Mouse (Mus musculus): Measurements from ENCODE around the gene Cox19.

DNA sequence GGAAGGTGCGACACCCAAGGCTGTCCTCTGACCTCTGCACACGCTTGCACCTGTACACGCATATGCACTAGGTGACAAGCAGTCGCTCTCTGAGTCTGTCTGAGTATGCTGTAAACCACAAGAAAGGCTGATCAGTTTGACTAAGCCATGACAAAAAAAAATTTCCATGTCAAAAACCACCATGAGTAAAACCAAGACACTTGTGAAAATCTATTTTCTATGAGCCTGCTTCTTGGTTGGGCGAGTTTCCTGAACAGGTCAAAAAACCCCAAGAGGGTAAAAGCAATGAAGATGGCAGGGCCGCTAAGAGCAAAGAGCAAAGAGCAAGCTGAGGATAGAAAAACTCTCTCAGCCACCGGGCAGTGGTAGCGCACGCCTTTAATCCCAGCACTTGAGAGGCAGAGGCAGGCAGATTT is 47.6 kb downstream of the Cox19 start:
- TF ChIP-seq CTCF (IDR thresholded peaks at IDR 0.05; ENCODE audit: control insufficient read depth, insufficient read depth, insufficient read length) (no peak), MYOG (IDR thresholded peaks at IDR 0.05; ENCODE audit: control insufficient read depth, extremely low read depth, insufficient read length) (no peak), CEBPB (IDR thresholded peaks at IDR 0.05; ENCODE audit: low read depth) (no peak), MAX (IDR thresholded peaks at IDR 0.05) (no peak), USF1 (IDR thresholded peaks at IDR 0.05; ENCODE audit: low read depth) (no peak), MYOD1 (IDR thresholded peaks at IDR 0.05; ENCODE audit: control insufficient read depth, insufficient read length, low read depth) (no peak), FOSL1 (IDR thresholded peaks at IDR 0.05; ENCODE audit: insufficient read depth, low read length, poor library complexity, severe bottlenecking) (no peak)

Measured in C2C12 (cell line).